Mouse (Mus musculus): ENCODE results near the gene Micall1.

The Micall1 gene

GRCm38 (mm10) chr15:79176905-79177304 is 68.2 kb downstream of the Micall1 start:
- in situ Hi-C loops (cut with MboI, MseI), result loop anchor here (25.0 kb wide), 1 partner anchor 1210 kb away; no protein-coding TSS in a partner anchor

GRCm38 (mm10) chr15:79185213-79185612 is 76.5 kb downstream of the Micall1 start:
- in situ Hi-C loops (cut with MboI, MseI), result loop anchor here (25.0 kb wide), 1 partner anchor 1202 kb away; no protein-coding TSS in a partner anchor

All from T-helper 2 cell (primary cell).